Mouse (Mus musculus): ENCODE measurements around the gene Clec16a. TPM values are rescaled to one million over a fixed set of nuclear protein-coding genes. Genes with fewer than 3 reads are reported as not detected.

Gene Clec16a
- polyA plus RNA-seq, 1 experiment from 2014 or later: 32.5 TPM

GRCm38 (mm10) chr16:10713441-10714239 lies 168.5 kb downstream of the Clec16a start:
- Histone ChIP-seq H3K9me3 (ENCODE audit: control insufficient read depth, low read length) (no peaks in the 10 kb centered on the region), H3K4me1 (ENCODE audit: control insufficient read depth in 2 of 2, insufficient read depth in 2 of 2, low read length in 2 of 2) (peaks cover 0 to 3% of the 10 kb centered on the region in 2 experiments; a peak in 1 of 4 replicates), H3K27ac (replicated peaks in 1 of 2; ENCODE audit: control insufficient read depth in 1 of 2, insufficient read depth in 1 of 2, low read depth in 2 of 2, low read length in 2 of 2) (no peak overlapping the region), H3K4me2 (ENCODE audit: low read length) (no peak overlapping the region), H3K9ac (ENCODE audit: low read length) (no peak overlapping the region), H3K36me3 (ENCODE audit: control insufficient read depth, insufficient read depth, low read length) (no peaks in the 10 kb centered on the region), H3K27me3 (ENCODE audit: control insufficient read depth, insufficient read depth, low read length) (no peaks in the 10 kb centered on the region), H3K4me3 (ENCODE audit: control insufficient read depth in 1 of 2, insufficient read depth in 1 of 2, low read depth in 1 of 2, low read length in 2 of 2) (no peak overlapping the region)
- WGBS: 69% methylated on average over 7 of the region's 7 CpGs
- no peak for ATAC-seq (ENCODE audit: insufficient number of reproducible peaks, insufficient read depth, low FRiP score, low read depth)

- Histone ChIP-seq H3K4me1 (ENCODE audit: control insufficient read depth in 2 of 2, insufficient read depth in 2 of 2, low read length in 2 of 2) (peaks cover 0 to 3% of the 10 kb centered on the region in 2 experiments; a peak in 1 of 4 replicates), H3K36me3 (ENCODE audit: control insufficient read depth, insufficient read depth, low read length) (no peaks in the 10 kb centered on the region), H3K27ac (replicated peaks in 1 of 2; ENCODE audit: control insufficient read depth in 1 of 2, insufficient read depth in 1 of 2, low read depth in 2 of 2, low read length in 2 of 2) (no peak overlapping the region), H3K9ac (ENCODE audit: low read length) (no peak overlapping the region), H3K4me2 (ENCODE audit: low read length) (no peak overlapping the region), H3K4me3 (ENCODE audit: control insufficient read depth in 1 of 2, insufficient read depth in 1 of 2, low read depth in 1 of 2, low read length in 2 of 2) (no peak overlapping the region), H3K27me3 (ENCODE audit: control insufficient read depth, insufficient read depth, low read length) (no peaks in the 10 kb centered on the region), H3K9me3 (ENCODE audit: control insufficient read depth, low read length) (no peaks in the 10 kb centered on the region)
- no peak for ATAC-seq (ENCODE audit: insufficient number of reproducible peaks, insufficient read depth, low FRiP score, low read depth)
- WGBS: 84% methylated on average over 5 of the region's 5 CpGs
These were observed 170.1 kb downstream of the Clec16a start for GRCm38 (mm10) chr16:10715211-10715610.

- no peak overlapping the region for H3K4me3 ChIP-seq (ENCODE audit: control insufficient read depth in 1 of 2, insufficient read depth in 1 of 2, low read depth in 1 of 2, low read length in 2 of 2)
- H3K27ac ChIP-seq (replicated peaks in 1 of 2; ENCODE audit: control insufficient read depth in 1 of 2, insufficient read depth in 1 of 2, low read depth in 2 of 2, low read length in 2 of 2): no peak overlapping the region
- H3K4me2 ChIP-seq (ENCODE audit: low read length): no peak overlapping the region
- H3K4me1 ChIP-seq (ENCODE audit: control insufficient read depth in 2 of 2, insufficient read depth in 2 of 2, low read length in 2 of 2): peaks cover 0 to 3% of the 10 kb centered on the region in 2 experiments; a peak in 1 of 4 replicates
- no peaks in the 10 kb centered on the region for H3K36me3 ChIP-seq (ENCODE audit: control insufficient read depth, insufficient read depth, low read length)
- 72% methylated on average over 2 of the region's 2 CpGs for WGBS
- H3K9ac ChIP-seq (ENCODE audit: low read length): no peak overlapping the region
- ATAC-seq (ENCODE audit: insufficient number of reproducible peaks, insufficient read depth, low FRiP score, low read depth): no peak
- H3K27me3 ChIP-seq (ENCODE audit: control insufficient read depth, insufficient read depth, low read length): no peaks in the 10 kb centered on the region
- H3K9me3 ChIP-seq (ENCODE audit: control insufficient read depth, low read length): no peaks in the 10 kb centered on the region
These were observed 170.5 kb downstream of the Clec16a start for GRCm38 (mm10) chr16:10715632-10716031.

GRCm38 (mm10) chr16:10716696-10717095 lies 171.6 kb downstream of the Clec16a start:
- 56% methylated on average over 2 of the region's 2 CpGs for WGBS
- Histone ChIP-seq H3K36me3 (ENCODE audit: control insufficient read depth, insufficient read depth, low read length) (no peaks in the 10 kb centered on the region), H3K4me2 (ENCODE audit: low read length) (no peak overlapping the region), H3K4me3 (ENCODE audit: control insufficient read depth in 1 of 2, insufficient read depth in 1 of 2, low read depth in 1 of 2, low read length in 2 of 2) (no peak overlapping the region), H3K27ac (replicated peaks in 1 of 2; ENCODE audit: control insufficient read depth in 1 of 2, insufficient read depth in 1 of 2, low read depth in 2 of 2, low read length in 2 of 2) (no peak overlapping the region), H3K27me3 (ENCODE audit: control insufficient read depth, insufficient read depth, low read length) (no peaks in the 10 kb centered on the region), H3K9ac (ENCODE audit: low read length) (no peak overlapping the region), H3K9me3 (ENCODE audit: control insufficient read depth, low read length) (no peaks in the 10 kb centered on the region), H3K4me1 (ENCODE audit: control insufficient read depth in 2 of 2, insufficient read depth in 2 of 2, low read length in 2 of 2) (peaks cover 0 to 3% of the 10 kb centered on the region in 2 experiments; a peak in 1 of 4 replicates)
- ATAC-seq (ENCODE audit: insufficient number of reproducible peaks, insufficient read depth, low FRiP score, low read depth): no peak

GRCm38 (mm10) chr16:10719971-10720370 lies 174.8 kb downstream of the Clec16a start:
- Histone ChIP-seq H3K4me1 (ENCODE audit: control insufficient read depth in 2 of 2, insufficient read depth in 2 of 2, low read length in 2 of 2) (peaks cover 5 to 12% of the 10 kb centered on the region in 2 experiments; a peak in 2 of 4 replicates), H3K9ac (ENCODE audit: low read length) (no peak overlapping the region), H3K27ac (replicated peaks in 1 of 2; ENCODE audit: control insufficient read depth in 1 of 2, insufficient read depth in 1 of 2, low read depth in 2 of 2, low read length in 2 of 2) (no peak overlapping the region), H3K4me3 (ENCODE audit: control insufficient read depth in 1 of 2, insufficient read depth in 1 of 2, low read depth in 1 of 2, low read length in 2 of 2) (no peak overlapping the region), H3K4me2 (ENCODE audit: low read length) (no peak overlapping the region), H3K36me3 (ENCODE audit: control insufficient read depth, insufficient read depth, low read length) (no peaks in the 10 kb centered on the region), H3K27me3 (ENCODE audit: control insufficient read depth, insufficient read depth, low read length) (no peaks in the 10 kb centered on the region), H3K9me3 (ENCODE audit: control insufficient read depth, low read length) (no peaks in the 10 kb centered on the region)
- WGBS: 68% methylated on average over 6 of the region's 6 CpGs
- no peak for ATAC-seq (ENCODE audit: insufficient number of reproducible peaks, insufficient read depth, low FRiP score, low read depth)

GRCm38 (mm10) chr16:10722882-10723544 lies 177.9 kb downstream of the Clec16a start:
- Histone ChIP-seq H3K4me1 (ENCODE audit: control insufficient read depth in 2 of 2, insufficient read depth in 2 of 2, low read length in 2 of 2) (peaks cover 7 to 12% of the 10 kb centered on the region in 2 experiments; a peak in 3 of 4 replicates), H3K36me3 (ENCODE audit: control insufficient read depth, insufficient read depth, low read length) (no peaks in the 10 kb centered on the region), H3K4me2 (ENCODE audit: low read length) (no peak overlapping the region), H3K4me3 (ENCODE audit: control insufficient read depth in 1 of 2, insufficient read depth in 1 of 2, low read depth in 1 of 2, low read length in 2 of 2) (no peak overlapping the region), H3K27ac (replicated peaks in 1 of 2; ENCODE audit: control insufficient read depth in 1 of 2, insufficient read depth in 1 of 2, low read depth in 2 of 2, low read length in 2 of 2) (no peak overlapping the region), H3K27me3 (ENCODE audit: control insufficient read depth, insufficient read depth, low read length) (no peaks in the 10 kb centered on the region), H3K9me3 (ENCODE audit: control insufficient read depth, low read length) (no peaks in the 10 kb centered on the region), H3K9ac (ENCODE audit: low read length) (no peak overlapping the region)
- no peak for ATAC-seq (ENCODE audit: insufficient number of reproducible peaks, insufficient read depth, low FRiP score, low read depth)
- WGBS: 42% methylated on average over 1 of the region's 1 CpGs

GRCm38 (mm10) chr16:10723816-10724647 lies 178.9 kb downstream of the Clec16a start:
- no peak overlapping the region for H3K27ac ChIP-seq (replicated peaks in 1 of 2; ENCODE audit: control insufficient read depth in 1 of 2, insufficient read depth in 1 of 2, low read depth in 2 of 2, low read length in 2 of 2)
- no peak overlapping the region for H3K9ac ChIP-seq (ENCODE audit: low read length)
- peaks cover 7 to 12% of the 10 kb centered on the region in 2 experiments; a peak in 3 of 4 replicates for H3K4me1 ChIP-seq (ENCODE audit: control insufficient read depth in 2 of 2, insufficient read depth in 2 of 2, low read length in 2 of 2)
- H3K36me3 ChIP-seq (ENCODE audit: control insufficient read depth, insufficient read depth, low read length): no peaks in the 10 kb centered on the region
- H3K4me3 ChIP-seq (ENCODE audit: control insufficient read depth in 1 of 2, insufficient read depth in 1 of 2, low read depth in 1 of 2, low read length in 2 of 2): no peak overlapping the region
- WGBS: 73% methylated on average over 5 of the region's 5 CpGs
- no peak overlapping the region for H3K4me2 ChIP-seq (ENCODE audit: low read length)
- H3K27me3 ChIP-seq (ENCODE audit: control insufficient read depth, insufficient read depth, low read length): no peaks in the 10 kb centered on the region
- ATAC-seq (ENCODE audit: insufficient number of reproducible peaks, insufficient read depth, low FRiP score, low read depth): no peak
- no peaks in the 10 kb centered on the region for H3K9me3 ChIP-seq (ENCODE audit: control insufficient read depth, low read length)
